8 mouse cellular contexts compared by ENCODE assay signal in genomic region chr19:53762749-53763438, GRCm38 (mm10).
A peak's percentile ranks its signal among the peaks of the same experiment; 100 is the strongest.
DNase-seq lines count a peak whose midpoint lies in the region; ATAC-seq lines count a peak whose summit lies in the region.

No protein-coding gene starts in this region.

- H3K27ac ChIP-seq in forebrain, embryonic 13.5 days, result no peak overlapping the region
- H3K27ac ChIP-seq in forebrain, embryonic 11.5 days (ENCODE audit: low read depth, low read length), result no peak overlapping the region
- no peak overlapping the region for H3K27ac ChIP-seq in limb, embryonic 11.5 days (replicated peaks; ENCODE audit: low read depth, low read length)
- no peak overlapping the region for H3K27ac ChIP-seq in limb, embryonic 10.5 days

- H3K27me3 ChIP-seq in forebrain, embryonic 13.5 days, result no peaks in the 10 kb centered on the region
- no peaks in the 10 kb centered on the region for H3K27me3 ChIP-seq in forebrain, embryonic 11.5 days (ENCODE audit: control insufficient read depth, insufficient read depth, low read length)
- H3K27me3 ChIP-seq in limb, embryonic 11.5 days (ENCODE audit: control insufficient read depth, insufficient read depth, low read length), result no peaks in the 10 kb centered on the region
- H3K27me3 ChIP-seq in limb, embryonic 10.5 days (ENCODE audit: low read depth, poor library complexity, severe bottlenecking), result no peaks in the 10 kb centered on the region

- no peaks in the 10 kb centered on the region for H3K4me1 ChIP-seq in forebrain, embryonic 13.5 days
- no peaks in the 10 kb centered on the region for H3K4me1 ChIP-seq in forebrain, embryonic 11.5 days (replicated peaks; ENCODE audit: control insufficient read depth, insufficient read depth, low read length)
- H3K4me1 ChIP-seq in limb, embryonic 11.5 days (ENCODE audit: control insufficient read depth, insufficient read depth, low read length), result no peaks in the 10 kb centered on the region
- no peaks in the 10 kb centered on the region for H3K4me1 ChIP-seq in limb, embryonic 10.5 days

- no peak for DNase-seq in forebrain, embryonic 11.5 days (ENCODE audit: low spot score)
- peak; percentile 34 for DNase-seq in limb, embryonic 11.5 days (ENCODE audit: low spot score)
- DNase-seq in limb, embryonic 10.5 days (ENCODE audit: low spot score), result no peak
- peak; percentile 57 for DNase-seq in adipocyte (ENCODE audit: low spot score)
- DNase-seq in lung, postnatal 36 days, result peak; percentile 18
- DNase-seq in adrenal gland, postnatal 25 days, result no peak
- DNase-seq in spleen, postnatal 10 days (ENCODE audit: low spot score in 2 of 2), result no peak

- no peak overlapping the region for H3K4me2 ChIP-seq in forebrain, embryonic 13.5 days
- no peak overlapping the region for H3K4me2 ChIP-seq in forebrain, embryonic 11.5 days (ENCODE audit: low read depth, low read length, severe bottlenecking)
- H3K4me2 ChIP-seq in limb, embryonic 11.5 days (ENCODE audit: low read depth, severe bottlenecking), result no peak overlapping the region

- H3K36me3 ChIP-seq in forebrain, embryonic 13.5 days (ENCODE audit: poor library complexity, severe bottlenecking), result no peaks in the 10 kb centered on the region
- H3K36me3 ChIP-seq in forebrain, embryonic 11.5 days (ENCODE audit: control insufficient read depth, insufficient read depth, low read length), result no peaks in the 10 kb centered on the region
- no peaks in the 10 kb centered on the region for H3K36me3 ChIP-seq in limb, embryonic 11.5 days (ENCODE audit: control insufficient read depth, insufficient read depth, low read length)
- H3K36me3 ChIP-seq in limb, embryonic 10.5 days, result no peaks in the 10 kb centered on the region

- no peaks in the 10 kb centered on the region for H3K9me3 ChIP-seq in forebrain, embryonic 13.5 days (replicated peaks)
- H3K9me3 ChIP-seq in forebrain, embryonic 11.5 days (ENCODE audit: control insufficient read depth, low read length), result no peaks in the 10 kb centered on the region; the same call in 1 of the 2 replicates
- no peaks in the 10 kb centered on the region for H3K9me3 ChIP-seq in limb, embryonic 11.5 days (ENCODE audit: control insufficient read depth, low read length)
- H3K9me3 ChIP-seq in limb, embryonic 10.5 days (replicated peaks), result no peaks in the 10 kb centered on the region

- 0 out of 2 replicates have a peak, but pooled peaks have one; percentile 36 for ATAC-seq in forebrain, embryonic 13.5 days
- ATAC-seq in forebrain, embryonic 11.5 days (replicated peaks; ENCODE audit: low FRiP score), result no peak
- no peak for ATAC-seq in limb, embryonic 11.5 days (ENCODE audit: insufficient number of reproducible peaks, low FRiP score, low TSS enrichment, low read depth)

- 81% methylated on average over 8 of the region's 8 CpGs for WGBS in forebrain, embryonic 13.5 days
- 78% methylated on average over 8 of the region's 8 CpGs for WGBS in forebrain, embryonic 11.5 days
- WGBS in limb, embryonic 11.5 days, result 79% methylated on average over 8 of the region's 8 CpGs
- 83% methylated on average over 8 of the region's 8 CpGs for WGBS in limb, embryonic 10.5 days

- H3K9ac ChIP-seq in forebrain, embryonic 13.5 days, result no peak overlapping the region
- H3K9ac ChIP-seq in forebrain, embryonic 11.5 days (ENCODE audit: low read length), result no peak overlapping the region
- H3K9ac ChIP-seq in limb, embryonic 11.5 days (ENCODE audit: low read length), result no peak overlapping the region

- no peak overlapping the region for H3K4me3 ChIP-seq in forebrain, embryonic 13.5 days
- H3K4me3 ChIP-seq in forebrain, embryonic 11.5 days (ENCODE audit: low read depth, low read length), result no peak overlapping the region
- no peak overlapping the region for H3K4me3 ChIP-seq in limb, embryonic 11.5 days (ENCODE audit: low read depth, low read length)
- no peak overlapping the region for H3K4me3 ChIP-seq in limb, embryonic 10.5 days

Comparison
In these comparisons a context has a peak if more than half of its experiments do, and no peak if none do; other contexts are left out.
1. DNase-seq: peak in limb, embryonic 11.5 days (single experiment), adipocyte (single experiment) and lung, postnatal 36 days (single experiment); none in forebrain, embryonic 11.5 days (single experiment), limb, embryonic 10.5 days (single experiment), adrenal gland, postnatal 25 days (single experiment) and spleen, postnatal 10 days (0 of 2).